ENCODE assay signal across 9 mouse cellular contexts in the genomic region with DNA sequence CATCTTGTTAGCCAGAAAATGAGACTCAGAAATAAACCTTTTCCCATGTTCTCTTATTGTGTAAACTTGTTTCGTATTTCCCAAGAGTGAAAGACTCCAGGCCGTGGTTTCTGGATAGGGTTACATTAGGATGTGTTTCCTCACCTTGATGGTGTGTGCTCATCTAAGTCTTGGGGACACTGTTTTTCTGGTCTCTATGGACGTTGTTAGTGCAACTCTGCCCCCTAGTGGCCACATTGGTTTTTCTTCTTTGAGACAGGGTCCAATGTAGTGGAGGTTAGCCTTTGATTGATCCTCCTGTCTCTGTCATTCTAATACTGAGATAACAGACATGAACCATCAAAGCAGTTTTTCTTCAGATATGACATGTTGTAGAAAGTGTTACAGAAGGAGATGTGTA. TPM values are rescaled to one million over a fixed set of nuclear protein-coding genes. Genes with fewer than 3 reads are reported as not detected.
DNase-seq lines count a peak whose midpoint lies in the region; ATAC-seq and TF ChIP-seq lines count a peak whose summit lies in the region.
"Had no signal": no experiment of that assay in that cellular context is flagged by ENCODE, and none has a peak within 500 bp of the region (broad histone marks: within the 10 kb centered on the region; RNA-seq: fewer than 3 reads in every experiment).

No protein-coding gene starts in this region.

- H3K27ac ChIP-seq in heart, embryonic 11.5 days (ENCODE audit: low read depth, low read length) = no peak overlapping the region
- H3K27ac ChIP-seq in heart, postnatal 0 days (ENCODE audit: low read depth) = no peak overlapping the region
- H3K27ac ChIP-seq: limb, embryonic 12.5 days had no signal

- 43% methylated on average over 3 of the region's 3 CpGs for WGBS in heart, embryonic 11.5 days (ENCODE audit: insufficient replicate concordance)
- 46% methylated on average over 3 of the region's 3 CpGs for WGBS in heart, postnatal 0 days

- TF ChIP-seq CTCF in heart, postnatal 0 days (IDR thresholded peaks at IDR 0.05; ENCODE audit: low read depth) = peak; percentile 66

- 0 out of 2 replicates have a peak, but pooled peaks cover 2% of the 10 kb centered on the region for H3K27me3 ChIP-seq in heart, embryonic 11.5 days (ENCODE audit: control insufficient read depth, insufficient read depth, low read length)
- H3K27me3 ChIP-seq in heart, postnatal 0 days (ENCODE audit: control insufficient read depth, insufficient read depth, low read length) = no peaks in the 10 kb centered on the region
- no peaks in the 10 kb centered on the region for H3K27me3 ChIP-seq in splenic B cell, adult 2 months (ENCODE audit: control insufficient read depth, insufficient read depth, low read length, poor library complexity, severe bottlenecking)
- H3K27me3 ChIP-seq: limb, embryonic 12.5 days had no signal

- H3K4me3 ChIP-seq in heart, embryonic 11.5 days (ENCODE audit: low read depth, low read length) = no peak overlapping the region
- H3K4me3 ChIP-seq in heart, postnatal 0 days (ENCODE audit: low read depth, low read length) = no peak overlapping the region
- H3K4me3 ChIP-seq: limb, embryonic 12.5 days had no signal

- no peak for TF ChIP-seq EP300 in heart, postnatal 0 days (IDR thresholded peaks at IDR 0.05; ENCODE audit: low read depth)

- H3K36me3 ChIP-seq in heart, embryonic 11.5 days (ENCODE audit: control insufficient read depth, insufficient read depth, low read length) = no peaks in the 10 kb centered on the region
- H3K36me3 ChIP-seq in heart, postnatal 0 days (replicated peaks; ENCODE audit: control insufficient read depth, insufficient read depth, low read length) = no peaks in the 10 kb centered on the region
- no peaks in the 10 kb centered on the region for H3K36me3 ChIP-seq in splenic B cell, adult 2 months (ENCODE audit: control insufficient read depth, insufficient read depth, low read length, poor library complexity, severe bottlenecking)
- H3K36me3 ChIP-seq: limb, embryonic 12.5 days had no signal

- no peak overlapping the region for H3K9ac ChIP-seq in heart, embryonic 11.5 days (ENCODE audit: low read depth, low read length)
- no peak overlapping the region for H3K9ac ChIP-seq in heart, postnatal 0 days (replicated peaks; ENCODE audit: low read depth, low read length)
- H3K9ac ChIP-seq: limb, embryonic 12.5 days had no signal

- ATAC-seq in heart, embryonic 11.5 days (replicated peaks; ENCODE audit: insufficient number of reproducible peaks, low FRiP score, low TSS enrichment) = no peak
- no peak for ATAC-seq in heart, postnatal 0 days (ENCODE audit: insufficient read depth, low read depth)
- ATAC-seq in megakaryocyte, adult 5-6 weeks (ENCODE audit: poor library complexity, severe bottlenecking) = peak; percentile 72

- no peak overlapping the region for H3K4me2 ChIP-seq in heart, embryonic 11.5 days
- no peak overlapping the region for H3K4me2 ChIP-seq in heart, postnatal 0 days (ENCODE audit: low read depth, low read length)
- H3K4me2 ChIP-seq: limb, embryonic 12.5 days had no signal

- no peaks in the 10 kb centered on the region for H3K4me1 ChIP-seq in heart, embryonic 11.5 days (ENCODE audit: control insufficient read depth, insufficient read depth, low read length)
- peaks cover 8% of the 10 kb centered on the region; the same call in 1 of the 2 replicates for H3K4me1 ChIP-seq in heart, postnatal 0 days (ENCODE audit: control insufficient read depth, insufficient read depth)

- H3K9me3 ChIP-seq in heart, embryonic 11.5 days (replicated peaks; ENCODE audit: control insufficient read depth, low read length) = no peaks in the 10 kb centered on the region
- no peaks in the 10 kb centered on the region for H3K9me3 ChIP-seq in heart, postnatal 0 days (replicated peaks; ENCODE audit: control insufficient read depth, low read length)
- H3K9me3 ChIP-seq: limb, embryonic 12.5 days had no signal

- DNase-seq in heart, adult 8-10 months (ENCODE audit: low spot score) = peak; percentile 79
- DNase-seq in NIH3T3 (ENCODE audit: low read depth) = peak; percentile 90
- peak; percentile 30 to 57 for DNase-seq in cerebellum, postnatal 36 days
- DNase-seq in heart, postnatal 0 days (ENCODE audit: low spot score) = peak; percentile 9
- peak; percentile 64 to 78 for DNase-seq in layer of hippocampus, postnatal 10 days (ENCODE audit: low spot score in 2 of 2)
- DNase-seq in splenic B cell, adult 2 months (ENCODE audit: low read depth, low spot score) = peak; percentile 68

RNA-seq across cellular contexts. Expression of gene Emp1, which starts 38.0 kb away (rescaled TPM):
- total RNA-seq in heart, adult 8-10 months (2022) = 10 to 100 TPM; 24.4 to 52.4 (median 41.1) TPM
- polyA plus RNA-seq in heart, embryonic 11.5 days (2014; fragmentation: Nextera tagmentation; extraction: Ambion mirVana) = 7.7 and 10.0 TPM in 2 replicates
- total RNA-seq in heart, postnatal 0 days (2014; rRNA removed; ENCODE audit: low replicate concordance) = 536 and 674 TPM in 2 replicates
- polyA plus RNA-seq in heart, postnatal 0 days (2015; fragmentation: Nextera tagmentation; extraction: Ambion mirVana) = 39.6 and 45.0 TPM in 2 replicates
- total RNA-seq in layer of hippocampus, postnatal 10 days (2021) = 1 to 10 TPM; 5.4 to 5.5 TPM
- total RNA-seq in megakaryocyte, adult 5-6 weeks (2015) = 0.80 and 0.83 TPM in 2 replicates
- 2.2 and 3.0 TPM in 2 replicates for total RNA-seq in megakaryocyte, adult 5-6 weeks (2017)

Comparison
In these comparisons a context has a peak if more than half of its experiments do, and no peak if none do; other contexts are left out.
1. RNA of gene Emp1, which starts 38.0 kb away (total RNA-seq): 536 to 674 TPM in heart, postnatal 0 days; 24.4 to 52.4 TPM in heart, adult 8-10 months, 5.4 to 5.5 TPM in layer of hippocampus, postnatal 10 days and 0.80 to 3.0 TPM in megakaryocyte, adult 5-6 weeks; every median in the first group is over 10 times any median in the second.
2. DNase-seq: peak in every context shown above with its lines; median percentile 90 in NIH3T3; 79 in heart, adult 8-10 months; 71 in layer of hippocampus, postnatal 10 days; 68 in splenic B cell, adult 2 months; 44 in cerebellum, postnatal 36 days; 9 in heart, postnatal 0 days.